Mouse (Mus musculus) WW6 (cell line): Measurements from ENCODE around the gene Rnpep.

ENCODE experiments used
- DNase-seq: peaks from one replicate; pipeline ENCODE4 v3.0.0-alpha.2; 2013; ENCODE audit warnings: low read depth, low spot score

Gene Rnpep

GRCm38 (mm10) chr1:135283826-135284291 lies at the start of gene Rnpep:
TSS of gene Rnpep (minus strand) at chr1:135284084.
- peak; percentile 46 for DNase-seq

DNA sequence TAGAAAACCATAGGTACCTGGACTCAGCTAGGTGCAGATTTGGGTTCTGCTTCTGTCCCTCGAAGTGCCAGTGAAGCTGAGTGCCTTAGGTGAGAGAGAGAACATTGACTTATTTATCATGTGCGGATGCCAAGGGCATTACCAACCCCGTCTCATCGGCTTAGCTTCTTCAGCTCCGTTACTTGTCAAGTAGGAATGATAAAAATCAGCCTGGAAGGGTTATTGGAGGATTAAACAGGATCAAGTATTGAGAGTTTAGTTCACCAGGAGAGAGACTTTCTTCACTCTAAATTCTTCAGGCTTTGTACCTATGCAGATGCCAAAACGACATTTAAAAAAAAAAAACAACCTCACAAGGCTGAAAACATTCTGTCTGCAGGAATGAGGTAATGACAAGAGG lies 46.7 kb upstream of the Rnpep start:
- no peak for DNase-seq

- DNase-seq: no peak
Measured at GRCm38 (mm10) chr1:135328368-135328767, 44.5 kb upstream of the Rnpep start.

DNA sequence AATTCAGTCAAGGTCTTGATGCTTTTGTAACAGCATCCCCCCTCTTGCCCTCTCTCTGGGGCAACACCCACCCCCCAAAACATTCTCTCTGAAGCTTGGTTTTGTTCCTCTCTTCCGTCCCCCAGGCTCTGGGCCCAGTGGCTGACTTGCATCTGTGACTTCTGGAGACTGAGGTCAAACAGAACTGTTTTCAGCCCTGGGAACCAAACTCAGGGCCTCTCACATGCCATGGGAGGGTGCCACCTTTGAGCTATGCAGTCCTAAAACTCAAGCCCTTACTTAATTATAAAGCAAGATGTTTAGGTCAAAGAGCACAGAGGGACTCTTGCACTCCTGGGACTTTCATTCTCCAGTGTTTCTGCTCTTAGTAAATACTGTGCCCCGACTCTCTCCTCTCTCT lies 42.0 kb upstream of the Rnpep start:
- no peak for DNase-seq

DNA sequence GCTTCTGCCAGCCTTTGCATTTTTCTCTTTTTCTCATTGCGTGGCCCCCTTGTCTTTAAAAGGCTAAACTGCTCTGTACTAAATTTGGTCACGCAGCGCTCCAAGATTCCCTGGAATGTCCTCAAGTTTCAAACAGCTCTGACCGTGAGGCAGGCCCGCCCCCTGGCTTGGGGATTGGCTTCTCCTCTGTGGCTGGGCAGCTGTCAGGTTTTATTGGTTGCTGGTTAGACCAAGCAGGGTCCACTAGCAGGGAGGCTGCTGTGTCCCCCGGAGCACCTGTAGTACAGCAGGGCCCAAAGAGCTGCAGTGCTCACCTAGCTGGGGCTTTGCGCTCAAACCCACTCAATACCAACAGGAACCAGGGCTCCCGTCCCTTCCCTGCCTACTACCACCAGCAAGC lies 40.7 kb upstream of the Rnpep start, which contains the start of gene Lmod1:
Gene Lmod1, plus strand, starts transcription at position 237 of the 400 bp plus-strand sequence.
- DNase-seq: no peak

- no peak for DNase-seq
Measured at GRCm38 (mm10) chr1:135323367-135323901, 39.5 kb upstream of the Rnpep start.

DNA sequence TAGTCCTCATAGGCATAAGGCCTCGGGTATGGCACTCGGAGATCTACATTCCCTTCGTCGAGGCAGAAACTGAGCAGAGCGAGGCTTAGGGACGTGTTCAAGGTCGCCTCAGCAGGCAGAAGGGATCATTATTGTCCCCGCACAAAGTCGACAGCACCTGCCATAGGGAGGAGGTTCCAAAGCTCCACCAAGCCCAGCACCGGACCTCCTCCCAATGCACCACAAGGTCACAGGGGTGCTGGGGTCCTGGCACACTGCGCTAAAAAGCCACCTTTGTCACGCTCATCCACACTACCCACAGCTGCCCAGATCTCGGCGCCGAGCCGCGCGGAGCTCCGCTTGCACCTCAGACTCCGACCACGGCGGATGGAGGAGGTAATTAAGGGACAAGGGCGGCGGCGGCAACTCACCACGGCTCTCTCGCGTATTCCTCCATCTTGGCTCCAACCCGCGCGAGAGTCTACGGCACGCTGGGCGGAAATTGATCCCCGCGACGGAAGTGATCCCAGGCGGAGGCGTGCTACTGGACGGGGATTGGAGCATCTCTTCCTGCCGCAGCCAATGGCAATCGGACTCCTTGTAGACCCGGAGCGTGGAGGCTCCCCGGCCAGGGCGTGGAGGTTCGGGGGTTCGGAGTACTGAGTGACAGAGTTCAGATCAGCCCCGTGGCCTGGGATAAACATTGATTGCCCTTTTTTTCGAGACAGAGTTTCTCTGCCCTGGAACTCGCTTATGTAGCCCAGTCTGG lies 29.6 kb upstream of the Rnpep start, which contains the start of gene Timm17a:
Gene Timm17a, minus strand, starts transcription at position 495 of the 748 bp plus-strand sequence.
- DNase-seq: peak; percentile 90

GRCm38 (mm10) chr1:135312201-135312600 lies 28.3 kb upstream of the Rnpep start:
- no peak for DNase-seq

DNA sequence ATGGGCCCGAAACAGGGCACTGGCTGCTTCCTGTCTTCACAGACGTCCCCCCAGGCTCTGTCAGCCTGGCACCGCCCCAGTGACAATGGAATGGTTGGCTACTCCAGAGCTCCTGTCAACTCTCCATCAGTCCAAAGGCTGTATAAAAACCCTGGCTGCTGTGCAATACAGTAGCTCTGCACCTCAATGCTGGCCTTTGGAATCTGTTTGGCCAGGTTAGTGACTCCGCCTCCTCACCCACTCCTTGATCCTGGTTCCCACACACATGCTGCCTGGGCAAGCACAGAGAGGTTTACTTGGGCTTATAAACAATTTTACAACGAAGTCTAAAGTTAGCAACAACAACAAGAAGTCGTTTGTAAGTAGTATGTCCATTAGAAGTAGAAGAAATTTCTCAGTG lies 27.5 kb upstream of the Rnpep start:
- no peak for DNase-seq

- DNase-seq: no peak
Measured at GRCm38 (mm10) chr1:135290908-135291307, 7.0 kb upstream of the Rnpep start.

DNA sequence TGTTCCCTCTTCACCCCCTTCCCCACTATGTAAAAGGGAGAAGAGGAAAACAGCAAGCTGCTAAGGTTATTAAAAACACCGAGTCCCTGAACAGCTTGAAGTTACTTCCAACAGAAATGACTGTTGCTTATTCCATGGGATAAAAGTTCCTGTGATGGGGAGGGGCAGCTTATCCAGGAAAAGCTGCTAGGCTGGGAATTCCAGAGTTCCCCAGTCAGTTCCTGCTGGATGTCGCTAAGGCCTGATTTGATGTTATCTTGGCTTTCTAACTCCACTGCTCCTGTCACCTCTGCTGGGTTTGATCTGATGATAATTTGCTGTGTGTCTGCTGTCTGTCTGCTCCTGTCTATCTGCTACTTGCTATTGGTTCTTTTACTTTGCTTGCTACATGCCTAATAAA lies 2.4 kb upstream of the Rnpep start:
- no peak for DNase-seq

DNA sequence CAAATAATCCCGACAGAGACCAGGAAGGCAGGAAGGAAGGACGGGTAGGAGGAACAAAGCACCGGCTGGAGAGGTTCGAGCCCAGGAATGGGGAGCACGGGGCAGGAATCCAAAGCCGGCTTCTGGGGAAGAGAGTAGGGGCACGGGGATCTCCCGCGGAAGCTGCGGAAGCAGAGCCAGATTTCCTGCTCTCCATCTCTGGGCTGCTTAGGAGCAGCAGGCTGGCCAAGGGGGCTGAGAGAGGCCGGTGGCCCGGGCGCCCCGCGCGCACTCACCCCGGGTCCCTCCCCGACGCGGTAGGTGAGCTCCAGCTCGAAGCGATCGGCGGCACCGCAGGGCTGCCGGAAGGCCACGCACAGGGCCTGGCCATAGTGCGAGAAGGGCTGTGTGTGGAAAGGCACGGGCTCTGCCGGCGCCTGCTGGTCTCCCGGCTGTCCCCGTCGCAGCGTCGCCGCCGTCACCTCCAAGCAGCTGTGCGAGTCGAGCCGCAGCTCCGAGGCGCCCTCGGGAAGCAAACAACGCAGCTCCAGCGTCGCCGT lies 528 bp downstream of the Rnpep start:
- no peak for DNase-seq

GRCm38 (mm10) chr1:135282536-135283286 lies 1.2 kb downstream of the Rnpep start:
- DNase-seq: no peak

DNA sequence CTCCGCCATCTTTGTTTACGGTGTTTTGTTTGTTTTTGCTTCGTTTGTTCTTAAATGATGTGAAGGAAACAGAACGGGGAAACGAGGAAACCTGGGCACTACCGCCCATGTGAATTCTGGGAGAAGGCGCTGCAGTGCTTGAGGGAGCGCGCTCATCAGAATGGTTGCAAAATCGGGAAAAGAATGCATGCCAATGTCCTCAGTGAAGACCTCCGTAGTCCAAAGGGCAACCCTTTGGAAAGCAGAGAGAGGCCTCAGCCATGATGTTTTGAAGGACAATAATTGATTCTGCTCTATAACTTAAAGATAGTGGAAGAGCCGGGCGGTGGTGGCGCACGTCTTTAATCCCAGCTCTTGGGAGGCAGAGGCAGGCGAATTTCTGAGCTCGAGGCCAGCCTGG lies 2.0 kb downstream of the Rnpep start:
- DNase-seq: no peak

DNA sequence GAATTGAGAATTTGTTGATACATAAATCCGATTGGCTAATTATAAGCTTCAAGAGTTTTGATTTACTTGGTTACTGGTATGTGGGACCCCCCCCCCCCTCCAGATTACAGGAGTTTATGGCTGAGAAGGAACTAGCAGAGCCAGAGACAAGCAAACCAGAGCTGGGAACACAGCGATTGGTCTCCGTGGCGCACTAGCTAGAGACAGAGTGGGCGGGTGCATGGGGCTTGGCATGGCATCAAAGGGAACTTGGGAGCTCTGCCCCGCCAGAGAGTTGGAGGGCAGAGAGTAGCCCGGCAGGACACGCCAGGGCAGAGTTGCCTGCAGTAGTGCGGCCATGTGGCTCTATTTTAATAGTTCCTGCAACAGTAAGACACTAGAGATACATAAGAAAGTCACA lies 3.2 kb downstream of the Rnpep start:
- no peak for DNase-seq

GRCm38 (mm10) chr1:135271371-135271770 lies 12.5 kb downstream of the Rnpep start:
- DNase-seq: no peak

GRCm38 (mm10) chr1:135267663-135268446 lies 16.0 kb downstream of the Rnpep start:
- DNase-seq: no peak

DNA sequence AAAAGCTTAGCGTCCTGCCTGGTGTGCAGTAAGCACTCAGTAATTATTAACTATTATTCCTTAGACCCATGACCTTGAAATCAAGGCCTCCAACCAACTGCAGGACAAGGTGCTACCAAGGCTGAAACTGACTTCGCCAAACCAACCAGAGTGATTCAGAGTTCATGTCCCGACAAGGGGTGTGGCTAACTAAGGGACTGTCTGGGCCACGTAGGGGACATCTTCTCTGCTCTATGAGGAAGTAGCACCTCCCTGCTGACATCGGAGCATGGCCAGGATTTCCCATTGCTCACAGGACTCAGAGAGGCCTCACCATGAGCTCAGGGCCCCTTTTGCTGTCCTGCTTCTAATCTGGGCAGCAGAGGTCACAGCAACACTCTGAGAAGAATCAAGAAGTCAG lies 18.1 kb downstream of the Rnpep start:
- no peak for DNase-seq

- DNase-seq: no peak
Measured at GRCm38 (mm10) chr1:135263316-135263715, 20.6 kb downstream of the Rnpep start.

GRCm38 (mm10) chr1:135262329-135262728 lies 21.6 kb downstream of the Rnpep start:
- DNase-seq: no peak

DNA sequence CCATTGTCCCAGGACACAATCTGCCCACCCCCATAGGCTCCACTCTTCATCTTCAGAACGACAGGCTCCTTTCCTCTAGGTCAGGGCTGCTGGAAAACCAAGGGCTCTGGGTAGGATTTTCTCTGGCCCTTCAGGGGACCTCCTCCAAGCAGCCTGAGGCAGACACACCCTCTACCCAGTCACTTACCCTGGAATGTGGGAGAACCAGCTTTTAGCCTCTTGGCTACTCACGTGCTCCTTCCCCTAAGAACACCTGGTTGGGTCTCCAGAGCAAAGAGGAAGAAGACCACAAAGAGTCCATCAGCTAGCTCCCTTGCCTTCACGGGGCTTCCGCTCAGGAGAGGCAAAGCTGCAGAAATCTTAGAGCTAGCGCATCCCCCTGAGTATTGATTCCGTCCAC lies 23.0 kb downstream of the Rnpep start:
- no peak for DNase-seq

- DNase-seq: peak; percentile 80
Measured at GRCm38 (mm10) chr1:135259128-135259436, 24.8 kb downstream of the Rnpep start.
